Mouse (Mus musculus) C2C12 (cell line): Measurements from ENCODE around the gene D630003M21Rik.

Experiments
- CEBPB ChIP-seq: IDR thresholded peaks from one replicate; pipeline ENCODE4 v1.6.1; 2011; ENCODE audit warnings: low read depth, mild to moderate bottlenecking, control low read depth, moderate library complexity
- CTCF ChIP-seq: IDR thresholded peaks from one replicate; pipeline ENCODE4 v1.5.1; 2011; ENCODE audit not compliant: control insufficient read depth, insufficient read depth, insufficient read length
- FOSL1 ChIP-seq: IDR thresholded peaks from one replicate; pipeline ENCODE4 v1.8.0; 2011; ENCODE audit warnings: mild to moderate bottlenecking, low read length; ENCODE audit not compliant: poor library complexity, insufficient read depth, severe bottlenecking
- MAX ChIP-seq: IDR thresholded peaks from one replicate; pipeline ENCODE4 v1.6.1; 2011; ENCODE audit warnings: mild to moderate bottlenecking, control low read depth
- MYOD1 ChIP-seq: IDR thresholded peaks from one replicate; pipeline ENCODE4 v1.6.1; 2011; ENCODE audit warnings: low read depth; ENCODE audit not compliant: control insufficient read depth, insufficient read length
- MYOG ChIP-seq: IDR thresholded peaks from one replicate; pipeline ENCODE4 v1.6.1; 2011; ENCODE audit not compliant: control insufficient read depth, insufficient read length; ENCODE audit errors: extremely low read depth
- USF1 ChIP-seq: IDR thresholded peaks from one replicate; pipeline ENCODE4 v1.6.1; 2011; ENCODE audit warnings: low read depth, mild to moderate bottlenecking, control low read depth, moderate library complexity

- no peak for TF ChIP-seq CTCF
- no peak for TF ChIP-seq MAX
- TF ChIP-seq USF1: no peak
- TF ChIP-seq FOSL1: no peak
- no peak for TF ChIP-seq MYOG
- no peak for TF ChIP-seq MYOD1
- no peak for TF ChIP-seq CEBPB
Measured at GRCm38 (mm10) chr2:158264877-158265276, 35.9 kb upstream of the D630003M21Rik start.
